Mouse (Mus musculus) hematopoietic stem cell, adult 5-6 weeks (primary cell): ENCODE results near the gene Gnb1l. TPM values are rescaled to one million over a fixed set of nuclear protein-coding genes. Genes with fewer than 3 reads are reported as not detected.

Source experiments
- ATAC-seq, 2 experiments: fragments of 125-278 bp in 1 of 2; replicated peaks in 1 of 2; 2 replicates each; pipeline ENCODE4 v1.8.0; 2016 to 2017; ENCODE audit warnings: inconsistent platforms in 2 of 2, mild to moderate bottlenecking in 2 of 2, moderate number of reproducible peaks in 2 of 2, low read depth in 1 of 2, moderate TSS enrichment in 1 of 2; ENCODE audit not compliant: low FRiP score in 2 of 2, poor library complexity in 2 of 2, severe bottlenecking in 2 of 2, insufficient read depth in 1 of 2, low TSS enrichment in 1 of 2
- total RNA-seq: library from RNA; stranded (forward); fragments of 172-1452, 232-1000 nt; gene quantifications from 2 replicates; pipeline ENCODE4 v1.2.3, GENCODE M21; 2017

Gnb1l gene
- total RNA-seq, 1 experiment from 2014 or later = 4.5 TPM

GRCm38 (mm10) chr16:18513508-18513907, 15.0 kb downstream of the Gnb1l start:
- no peak for ATAC-seq

DNA sequence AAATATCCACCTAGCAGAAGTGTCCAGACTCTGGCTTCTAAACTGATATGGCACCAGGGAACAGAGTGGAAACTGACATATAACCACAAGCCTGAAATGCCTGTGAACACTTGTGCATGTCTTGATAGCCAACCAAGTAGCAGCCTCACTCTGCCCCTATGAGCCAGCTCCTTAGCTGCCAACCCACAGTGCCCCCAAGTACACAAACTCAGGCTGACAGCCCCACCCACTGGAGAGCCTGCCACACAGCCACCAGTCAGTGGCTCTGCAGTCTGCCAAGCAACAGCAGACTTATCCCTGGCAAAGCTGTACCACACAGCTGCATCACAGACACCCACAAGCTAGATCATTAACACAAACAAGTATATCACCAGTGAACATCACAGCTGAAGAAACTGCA, 19.6 kb downstream of the Gnb1l start:
- ATAC-seq = peak in 1 of 2 experiments; percentile 25; a peak in 1 of 4 replicates

- no peak for ATAC-seq
Observed at GRCm38 (mm10) chr16:18523563-18524245, 25.2 kb downstream of the Gnb1l start.

GRCm38 (mm10) chr16:18528656-18529055, 30.1 kb downstream of the Gnb1l start:
- ATAC-seq = no peak

DNA sequence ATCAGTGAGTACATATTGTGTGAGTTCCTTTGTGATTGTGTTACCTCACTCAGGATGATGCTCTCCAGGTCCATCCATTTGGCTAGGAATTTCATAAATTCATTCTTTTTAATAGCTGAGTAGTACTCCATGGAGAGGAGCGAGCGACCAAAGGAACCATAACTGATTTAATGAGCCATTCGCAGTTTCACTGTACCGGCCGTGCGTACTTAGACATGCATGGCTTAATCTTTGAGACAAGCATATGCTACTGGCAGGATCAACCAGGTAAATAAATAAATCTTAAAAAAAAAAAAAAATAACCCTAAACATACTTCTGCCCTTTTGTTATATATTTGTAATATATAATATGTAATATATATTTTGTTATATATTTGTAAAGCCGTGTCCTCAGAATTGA, 34.5 kb downstream of the Gnb1l start:
- peak; percentile 100 for ATAC-seq

DNA sequence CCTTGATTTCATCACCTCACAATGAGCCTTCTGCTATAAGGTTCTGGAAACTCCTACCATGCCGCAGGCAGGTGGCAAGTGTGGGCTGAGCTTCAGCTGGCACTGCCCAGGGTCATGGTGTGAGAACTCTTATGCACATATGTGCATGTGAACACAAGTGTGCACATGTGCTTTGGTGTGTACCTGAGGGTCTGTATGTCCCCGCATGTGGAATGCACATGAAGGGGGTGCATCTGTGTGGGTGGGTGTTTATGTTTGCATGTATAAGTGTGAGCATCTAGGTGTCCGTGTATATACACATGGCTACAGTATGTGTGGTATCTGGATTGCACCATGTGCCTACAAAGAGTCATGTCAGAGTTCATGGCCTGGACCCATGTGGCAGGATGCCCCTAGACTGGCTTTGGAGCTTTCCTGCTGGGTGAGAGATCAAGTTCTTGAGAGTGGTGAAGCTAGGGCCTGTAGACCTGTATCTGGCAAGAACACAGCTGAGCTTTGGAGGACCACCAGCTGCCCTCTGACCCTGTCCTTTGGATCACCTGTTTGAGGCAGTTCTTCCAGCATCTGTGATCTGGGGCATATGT, 39.0 kb downstream of the Gnb1l start:
- no peak for ATAC-seq

- ATAC-seq = no peak
Observed at GRCm38 (mm10) chr16:18539281-18539680, 40.8 kb downstream of the Gnb1l start.

- ATAC-seq = no peak
Observed at GRCm38 (mm10) chr16:18543151-18543829, 44.8 kb downstream of the Gnb1l start.

DNA sequence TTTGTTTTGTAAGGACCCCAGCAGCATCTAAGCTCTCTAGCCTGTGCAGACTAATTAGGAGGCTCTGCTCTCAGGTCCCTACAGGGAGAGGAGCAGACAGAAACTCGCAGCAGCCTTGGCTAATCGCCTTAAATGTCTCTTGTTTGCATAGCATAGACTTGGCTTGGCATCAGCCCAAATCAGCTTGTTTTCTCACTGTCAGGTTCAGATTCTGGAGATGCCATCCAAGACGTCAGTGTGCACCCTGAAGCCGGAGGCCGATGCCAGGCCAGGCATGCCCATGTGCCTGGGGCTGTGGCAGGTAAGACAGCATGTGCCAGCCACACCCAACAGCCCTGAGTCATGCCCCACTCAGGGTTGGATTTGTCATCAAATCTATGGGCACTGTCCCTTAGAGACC, 49.4 kb downstream of the Gnb1l start:
- no peak for ATAC-seq

DNA sequence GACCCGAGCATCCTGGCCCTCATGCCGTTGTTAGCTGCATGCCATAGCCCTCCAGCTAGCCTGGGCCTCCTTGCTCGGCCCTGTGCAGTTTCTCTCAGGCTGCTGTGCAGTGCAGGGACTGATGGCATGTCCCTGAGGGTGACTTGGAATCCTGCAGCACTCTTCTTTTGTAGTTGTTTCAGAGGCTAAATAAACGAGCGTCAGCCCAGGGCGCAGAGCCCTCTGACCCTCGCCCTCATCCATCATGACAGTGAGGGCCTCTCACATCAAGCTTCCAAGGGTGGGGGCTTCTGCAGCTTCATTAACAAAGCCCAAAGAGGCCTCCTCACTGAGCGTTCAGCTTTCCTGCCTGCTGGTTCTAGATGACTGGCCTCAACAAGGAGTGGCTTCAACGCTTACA, 53.1 kb downstream of the Gnb1l start:
- ATAC-seq = no peak

GRCm38 (mm10) chr16:18552106-18552710, 53.7 kb downstream of the Gnb1l start:
- ATAC-seq = no peak

GRCm38 (mm10) chr16:18554721-18555120, 56.2 kb downstream of the Gnb1l start:
- no peak for ATAC-seq

GRCm38 (mm10) chr16:18555235-18555935, 56.9 kb downstream of the Gnb1l start:
- no peak for ATAC-seq

- no peak for ATAC-seq
Observed at GRCm38 (mm10) chr16:18556461-18556860, 57.9 kb downstream of the Gnb1l start.

DNA sequence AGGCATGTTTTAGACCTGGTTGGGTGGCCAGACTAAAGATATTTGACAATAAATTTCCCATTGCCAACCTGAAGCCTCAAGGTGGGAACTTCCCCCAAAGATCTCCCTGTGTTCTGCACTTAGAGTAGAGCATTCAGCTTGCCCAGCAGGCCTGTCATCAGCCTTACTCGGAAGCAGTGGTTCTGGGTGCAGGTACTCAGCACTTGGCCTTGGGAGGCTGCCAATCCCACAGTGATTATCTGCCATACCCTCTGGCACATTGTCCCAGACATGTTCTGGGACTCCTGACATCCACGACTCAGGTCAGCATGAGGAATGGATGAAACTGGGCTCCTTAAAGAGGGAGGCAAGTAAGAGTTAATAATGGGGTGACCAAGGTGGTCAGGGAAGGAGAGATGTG, 66.0 kb downstream of the Gnb1l start:
- no peak for ATAC-seq

- no peak for ATAC-seq
Observed at GRCm38 (mm10) chr16:18568599-18568998, 70.1 kb downstream of the Gnb1l start.

- no peak for ATAC-seq
Observed at GRCm38 (mm10) chr16:18574196-18574595, 75.7 kb downstream of the Gnb1l start.

GRCm38 (mm10) chr16:18577071-18577470, 78.6 kb downstream of the Gnb1l start:
- no peak for ATAC-seq
